Mouse (Mus musculus) spleen, postnatal 4 days (tissue): ENCODE measurements at regions not wholly inside any gene's neighbourhood (a gene's known extent, or its start where the extent isn't known, plus 50 kb on each side); places are given as distances from the start of the nearest gene placed in this dataset.

Experiments used
- DNase-seq, 2 experiments: peaks; one replicate each; pipeline ENCODE4 v3.0.0; 2022; ENCODE audit warnings: low spot score in 2 of 2

DNA sequence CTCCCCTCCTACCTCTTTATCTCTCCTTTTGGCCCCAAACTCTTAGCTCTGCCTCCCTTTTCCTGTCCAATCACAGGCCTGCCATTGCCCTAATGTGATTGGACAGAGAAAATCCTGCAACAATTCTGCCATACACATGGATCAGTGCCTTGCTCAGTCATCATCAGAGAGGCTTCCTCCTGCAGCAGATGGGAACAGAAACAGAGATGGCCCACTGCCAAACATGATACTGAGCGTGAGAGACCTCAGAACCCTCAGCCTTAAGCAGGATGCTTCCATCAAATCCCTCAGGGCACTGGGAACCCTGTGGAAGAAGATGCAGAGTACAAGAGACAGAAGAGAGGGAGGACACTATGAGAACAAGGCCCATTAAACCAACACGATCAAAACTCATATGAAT is 62.8 kb upstream of the Cacna2d3 start:
- no peak for DNase-seq

DNA sequence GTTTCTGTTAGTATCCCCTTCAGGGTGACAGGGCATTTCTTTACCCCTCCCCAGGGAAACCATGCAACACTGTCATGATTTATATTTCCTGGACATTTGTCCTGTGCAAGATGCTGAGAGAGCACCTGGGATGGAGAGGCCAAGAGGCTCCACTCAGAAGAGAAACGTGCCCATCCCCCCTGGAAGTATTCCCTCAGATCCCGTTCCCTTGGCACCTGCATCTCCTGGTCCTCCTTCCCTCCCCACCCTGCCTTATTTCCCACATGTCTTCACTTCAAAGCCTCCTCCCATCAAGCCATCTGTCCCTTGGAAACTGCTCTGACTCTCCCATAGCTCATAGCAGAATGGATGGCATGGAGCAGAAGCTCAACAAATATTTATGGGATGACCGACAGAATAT is 64.8 kb upstream of the Cacna2d3 start:
- no peak for DNase-seq

DNA sequence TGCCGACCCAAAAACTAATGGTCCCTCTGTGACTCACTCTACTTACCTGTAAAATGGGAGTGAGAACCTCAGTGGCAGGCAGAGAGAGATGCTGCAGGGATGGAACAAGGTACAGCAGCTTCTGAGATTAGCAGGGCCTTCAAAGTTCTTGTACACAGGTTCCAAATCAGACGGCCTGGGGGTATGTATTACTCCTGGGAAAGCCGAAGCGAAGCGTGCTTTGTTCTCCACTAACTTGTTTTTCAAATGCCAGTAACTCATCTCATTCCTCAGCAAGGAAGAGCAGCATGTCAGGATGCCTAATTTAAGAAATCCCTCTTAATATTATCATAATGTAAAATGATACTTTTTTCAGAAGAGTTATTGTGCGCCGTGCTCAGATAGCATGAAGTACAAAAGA is 66.1 kb upstream of the Cacna2d3 start:
- DNase-seq: no peak

DNA sequence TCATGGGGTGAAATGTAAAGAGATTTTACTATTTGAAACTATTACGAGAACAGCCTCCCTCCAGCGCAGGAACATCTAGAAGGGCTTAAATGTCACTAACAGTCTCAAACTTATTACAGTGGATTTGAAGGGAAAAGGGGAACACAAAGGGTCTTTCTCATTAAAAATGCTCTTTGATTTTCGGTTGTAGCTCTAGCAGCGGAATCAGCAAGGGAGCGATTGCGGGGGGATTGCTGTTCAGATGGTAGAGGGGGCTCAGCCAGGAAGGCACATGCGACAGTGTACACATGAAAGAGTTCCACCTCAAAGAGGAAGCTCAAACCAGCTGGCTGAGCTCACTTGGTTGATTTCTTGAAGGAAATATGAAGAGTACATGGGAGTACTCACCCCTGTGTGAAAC is 66.7 kb upstream of the Cacna2d3 start:
- DNase-seq: no peak

DNA sequence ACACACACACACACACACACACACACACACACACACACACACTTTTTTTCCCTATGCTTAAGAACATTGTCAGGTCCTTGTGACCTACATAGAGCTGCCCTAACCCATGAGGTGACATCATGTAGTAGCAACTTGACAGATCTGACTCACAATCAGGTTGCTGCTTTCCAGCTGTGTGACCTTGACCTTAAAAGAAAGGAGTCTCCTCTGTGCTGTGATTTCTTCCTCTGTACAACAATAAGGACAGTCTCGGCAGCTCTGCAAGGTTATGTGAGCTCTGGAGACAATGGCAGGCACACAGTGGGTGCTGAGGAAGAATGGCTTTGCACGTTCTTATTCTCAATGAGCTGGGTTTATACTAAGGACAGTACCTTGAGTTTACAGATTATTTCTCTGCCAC is 73.7 kb upstream of the Cacna2d3 start:
- no peak for DNase-seq

DNA sequence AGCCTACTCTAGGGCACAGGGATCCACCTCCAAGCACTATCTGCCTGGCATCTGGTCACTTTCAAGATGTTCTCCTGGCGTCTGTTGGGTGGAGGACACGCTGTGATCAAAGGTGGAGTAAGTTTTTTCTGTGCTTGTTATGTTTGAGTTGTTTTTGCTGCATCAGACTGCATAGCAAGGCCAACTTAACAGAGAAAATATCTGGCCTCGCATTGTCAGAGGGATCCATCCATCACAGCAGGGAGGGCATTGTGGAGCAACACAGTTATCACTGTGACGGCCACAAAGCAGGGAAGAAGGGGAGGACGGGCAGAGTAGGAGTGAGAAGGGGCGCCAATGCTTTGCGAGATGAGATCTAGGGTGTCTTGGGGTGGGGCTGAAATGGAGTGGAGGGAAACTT is 74.7 kb upstream of the Cacna2d3 start:
- no peak for DNase-seq

DNA sequence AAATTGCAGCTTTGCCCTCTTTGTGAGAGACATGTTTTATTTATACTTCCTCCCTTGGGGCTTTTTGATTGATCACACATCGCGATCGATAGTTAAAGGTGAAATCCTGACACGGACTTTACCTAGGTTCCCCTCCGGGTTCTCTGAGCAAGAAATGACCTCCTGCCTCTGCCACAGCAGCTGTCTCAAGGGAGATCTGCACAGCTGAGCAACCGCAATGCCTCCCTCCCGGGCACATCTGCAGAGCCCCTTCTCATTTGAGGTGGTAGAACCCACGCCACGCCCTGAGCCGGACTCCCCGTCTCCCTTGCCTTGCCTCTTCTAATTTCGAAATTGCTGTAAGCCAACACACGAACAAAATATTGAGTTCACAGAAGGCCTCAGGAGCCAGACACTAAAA is 78.2 kb upstream of the Cacna2d3 start:
- no peak for DNase-seq

DNA sequence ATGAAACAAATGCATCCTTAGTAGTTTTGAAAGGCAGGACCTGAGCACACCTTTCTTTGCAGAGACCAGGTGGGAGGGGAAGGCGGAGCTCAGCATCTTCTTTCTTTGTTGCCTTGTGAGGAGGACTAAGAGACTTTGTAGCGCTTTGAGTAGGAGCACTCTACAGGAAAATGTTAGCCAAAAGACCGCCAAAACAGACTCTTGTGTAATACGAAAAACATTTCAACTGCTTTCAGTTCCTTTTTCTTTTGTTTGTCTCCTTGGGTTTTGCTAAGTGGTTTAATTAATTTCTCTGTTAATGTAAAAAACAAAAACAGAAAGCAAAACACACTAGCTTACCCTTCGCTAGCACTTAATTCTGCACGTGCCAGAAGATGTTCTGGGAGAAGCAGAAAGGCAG is 83.6 kb upstream of the Cacna2d3 start:
- no peak for DNase-seq

DNA sequence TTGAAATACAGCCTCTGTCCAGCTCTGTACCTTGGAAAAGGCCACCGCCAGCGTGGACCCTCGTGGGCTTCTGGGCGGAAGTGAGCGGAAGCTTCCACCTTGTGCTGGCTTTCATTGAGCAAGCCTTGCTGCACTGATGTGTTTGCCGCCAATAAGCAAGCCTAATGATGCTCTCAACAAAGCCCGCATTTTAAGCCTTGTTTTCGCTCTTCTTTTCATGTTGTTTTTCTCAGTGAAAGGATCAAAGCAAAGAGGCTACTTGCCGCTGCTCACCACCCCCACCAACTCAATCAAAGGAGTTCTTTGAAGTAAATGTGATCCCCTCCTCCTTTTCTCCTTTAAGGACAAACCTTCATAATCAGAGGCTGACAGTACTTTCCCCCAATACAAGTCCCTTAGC is 86.2 kb upstream of the Cacna2d3 start:
- DNase-seq: no peak

DNA sequence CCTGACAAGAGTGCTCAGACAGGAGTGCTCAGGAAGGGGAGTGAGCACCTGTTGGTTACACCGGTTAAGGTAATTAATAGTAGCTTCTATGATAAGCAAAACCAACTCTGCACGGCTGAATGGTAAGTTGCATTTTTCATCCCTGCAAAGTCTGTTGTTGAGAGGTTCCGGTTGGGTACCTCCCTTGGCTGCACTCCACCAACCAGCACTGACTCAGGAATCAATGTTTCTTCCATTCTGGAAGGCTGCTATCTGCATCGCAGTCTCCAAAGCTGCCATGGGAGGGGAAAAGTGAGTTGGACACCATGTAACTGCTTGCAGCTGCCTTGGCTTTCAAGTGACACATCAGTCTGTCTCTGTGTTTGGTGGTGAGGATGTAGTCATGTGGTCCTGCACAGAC is 93.0 kb upstream of the Cacna2d3 start:
- DNase-seq: no peak

DNA sequence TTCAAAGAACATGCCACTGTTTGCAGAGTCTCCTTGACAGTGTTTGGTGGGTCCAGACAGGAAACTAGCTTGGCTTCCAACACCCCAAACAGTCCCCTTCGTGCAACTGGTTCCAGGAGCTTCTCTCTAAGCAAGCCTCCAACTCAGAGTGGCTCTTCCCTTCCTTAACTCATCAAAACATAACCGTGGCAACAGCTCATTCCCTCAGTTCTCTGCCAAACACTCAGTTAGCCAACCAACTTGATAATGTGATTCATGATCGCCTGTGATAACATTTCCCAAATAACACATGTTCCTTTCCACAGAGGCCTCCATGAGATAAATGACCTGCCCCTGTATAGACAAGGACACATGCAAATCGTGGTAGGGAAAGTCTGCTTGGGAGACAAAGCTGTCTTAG is 95.9 kb upstream of the Cacna2d3 start:
- no peak for DNase-seq

DNA sequence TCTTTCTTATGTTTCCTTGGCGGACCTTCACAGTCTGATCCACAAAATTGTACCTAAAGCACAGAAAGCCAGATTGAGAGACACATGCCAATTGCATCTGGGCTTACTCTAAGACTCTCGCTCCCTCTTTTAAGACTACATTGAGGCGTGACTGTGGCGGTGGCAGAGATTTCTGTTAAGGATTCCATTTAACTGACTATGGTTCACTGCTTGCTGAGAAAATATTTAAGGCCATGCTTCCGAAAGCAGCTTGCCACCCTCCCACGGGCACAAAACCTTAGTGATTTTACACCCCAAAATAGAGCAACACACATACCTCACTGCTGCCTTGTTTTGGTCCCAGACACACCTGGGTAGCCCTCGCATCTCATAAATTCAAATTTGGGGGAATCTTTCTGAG is 96.6 kb upstream of the Cacna2d3 start:
- no peak for DNase-seq

DNA sequence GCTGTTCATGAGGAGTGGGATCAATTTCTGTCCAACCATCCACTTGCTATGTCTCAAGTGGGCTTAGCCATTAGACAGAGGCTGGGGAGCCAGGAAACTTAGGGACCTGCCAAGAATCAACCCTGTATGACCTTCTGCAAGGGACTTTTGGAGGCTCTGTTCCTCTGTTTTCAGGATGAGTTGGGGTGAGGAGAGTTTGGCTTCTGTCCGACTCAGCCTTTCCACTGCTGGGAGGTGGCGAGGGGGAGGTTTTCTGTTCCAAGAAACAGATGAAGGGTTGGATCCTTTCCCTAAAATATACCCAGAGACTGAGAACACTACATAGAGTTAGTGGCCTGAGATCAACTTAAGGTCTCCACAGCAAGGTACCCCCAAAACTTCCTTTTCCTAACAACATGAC is 97.1 kb upstream of the Cacna2d3 start:
- DNase-seq: no peak

DNA sequence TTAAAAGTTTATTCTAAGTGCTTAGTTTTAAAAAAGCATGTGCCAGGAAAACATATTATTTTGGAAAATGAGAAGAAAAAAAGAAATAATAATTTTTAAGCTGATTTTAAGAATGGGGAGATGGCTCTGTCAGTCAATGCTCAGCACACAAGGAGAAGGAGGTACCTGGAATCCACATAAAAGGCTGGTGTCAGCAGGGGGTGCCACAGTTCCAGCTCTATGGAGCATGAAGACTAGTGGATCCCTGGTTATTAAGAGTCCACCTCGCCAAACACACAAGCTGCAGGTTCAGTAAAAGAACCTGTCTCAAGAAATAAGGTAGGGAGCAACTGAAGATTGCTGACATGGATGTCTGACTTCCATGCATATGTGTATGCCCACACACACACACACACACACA is 115.4 kb upstream of the Cacna2d3 start:
- DNase-seq: no peak

DNA sequence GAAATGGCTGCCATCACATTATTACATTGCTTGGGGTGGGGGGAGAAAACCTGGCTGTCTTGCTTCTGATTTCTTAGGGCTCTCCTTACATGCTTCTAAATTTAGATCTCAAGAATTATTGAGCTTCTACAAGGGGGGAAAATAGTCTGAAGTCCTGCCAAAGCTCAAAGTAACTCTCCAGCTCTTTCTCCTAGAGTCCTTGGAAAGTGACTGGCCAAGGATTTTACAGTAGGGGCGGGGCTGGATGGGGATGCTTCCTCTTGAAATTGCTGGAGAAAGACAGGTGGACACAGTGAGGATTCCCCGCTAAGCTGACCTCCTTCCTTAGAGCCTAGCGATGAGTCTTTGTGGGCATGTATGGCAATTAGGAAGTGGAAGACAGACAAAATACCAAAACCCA is 117.9 kb upstream of the Cacna2d3 start:
- no peak for DNase-seq

DNA sequence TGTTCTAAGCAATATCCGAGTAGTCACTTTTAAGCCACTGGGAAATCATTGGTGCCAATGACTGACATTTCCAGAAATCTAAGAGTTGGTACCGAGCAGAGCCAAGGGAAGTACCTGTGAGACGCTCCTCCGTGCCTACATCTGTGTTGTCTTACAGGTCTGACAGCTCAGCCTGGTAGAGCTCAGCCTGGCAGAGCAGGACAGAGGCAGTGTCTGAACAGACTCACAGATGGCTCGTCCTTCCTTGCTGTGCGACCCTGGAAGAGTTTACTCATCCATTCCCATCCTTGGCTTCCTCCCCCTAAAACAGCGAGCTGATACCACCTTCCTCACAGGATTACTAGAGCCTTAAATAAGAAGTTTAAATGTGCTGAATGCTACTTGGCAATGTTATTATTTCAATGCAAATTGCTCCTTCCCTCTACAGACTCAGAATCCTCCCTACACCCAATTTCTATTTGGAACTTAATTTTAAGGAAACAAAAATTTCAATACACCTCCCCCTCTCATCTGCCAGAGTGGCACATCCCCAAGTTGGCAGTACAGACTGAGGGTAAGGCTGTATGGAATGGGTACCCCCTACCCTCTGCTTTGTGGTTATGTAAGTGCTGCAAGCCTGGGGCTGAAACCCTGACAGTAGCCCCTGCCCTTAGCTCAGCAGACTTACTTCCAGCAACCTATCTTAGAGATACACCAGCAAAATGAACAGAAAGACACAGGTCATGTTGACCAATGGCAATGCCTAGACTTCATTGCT is 119.9 kb upstream of the Cacna2d3 start:
- no peak for DNase-seq

DNA sequence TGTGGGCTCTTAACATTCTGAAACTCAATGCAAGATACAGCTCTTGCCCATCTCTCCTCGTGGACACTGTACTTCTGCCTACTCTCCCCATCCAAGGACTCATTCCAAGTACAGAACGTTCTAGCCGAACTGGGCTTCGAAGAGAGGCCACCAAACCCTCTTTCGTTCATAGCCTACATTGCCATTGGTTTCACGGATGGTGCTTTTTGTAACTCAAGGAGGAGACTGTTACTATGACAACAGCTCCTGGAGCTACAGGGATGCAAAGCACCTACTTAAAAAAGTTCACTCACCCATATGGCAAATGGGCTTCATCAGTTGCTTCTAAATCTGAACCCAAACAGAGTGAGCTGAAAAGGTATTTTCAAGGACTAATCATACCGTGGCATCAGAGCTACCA is 120.4 kb upstream of the Selenok start:
- no peak for DNase-seq

DNA sequence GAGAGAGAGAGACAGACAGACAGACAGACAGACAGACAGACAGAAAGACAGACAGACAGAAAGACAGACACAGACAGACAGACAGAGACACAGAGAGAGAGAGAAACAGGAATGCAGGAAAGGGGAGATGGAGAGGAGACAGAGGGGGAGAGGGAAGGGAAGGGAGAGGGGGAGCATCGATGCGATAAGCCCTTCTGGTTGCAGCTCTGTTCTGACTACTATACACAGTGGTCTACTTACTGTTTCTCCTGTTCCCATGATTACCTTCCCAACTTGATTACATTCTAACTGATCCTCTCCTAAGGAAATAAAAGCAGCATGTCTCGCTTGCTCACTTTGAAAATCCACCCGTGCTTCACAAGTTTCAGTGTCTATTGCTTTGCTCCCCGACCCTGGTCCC is 116.8 kb upstream of the Selenok start:
- DNase-seq: no peak

DNA sequence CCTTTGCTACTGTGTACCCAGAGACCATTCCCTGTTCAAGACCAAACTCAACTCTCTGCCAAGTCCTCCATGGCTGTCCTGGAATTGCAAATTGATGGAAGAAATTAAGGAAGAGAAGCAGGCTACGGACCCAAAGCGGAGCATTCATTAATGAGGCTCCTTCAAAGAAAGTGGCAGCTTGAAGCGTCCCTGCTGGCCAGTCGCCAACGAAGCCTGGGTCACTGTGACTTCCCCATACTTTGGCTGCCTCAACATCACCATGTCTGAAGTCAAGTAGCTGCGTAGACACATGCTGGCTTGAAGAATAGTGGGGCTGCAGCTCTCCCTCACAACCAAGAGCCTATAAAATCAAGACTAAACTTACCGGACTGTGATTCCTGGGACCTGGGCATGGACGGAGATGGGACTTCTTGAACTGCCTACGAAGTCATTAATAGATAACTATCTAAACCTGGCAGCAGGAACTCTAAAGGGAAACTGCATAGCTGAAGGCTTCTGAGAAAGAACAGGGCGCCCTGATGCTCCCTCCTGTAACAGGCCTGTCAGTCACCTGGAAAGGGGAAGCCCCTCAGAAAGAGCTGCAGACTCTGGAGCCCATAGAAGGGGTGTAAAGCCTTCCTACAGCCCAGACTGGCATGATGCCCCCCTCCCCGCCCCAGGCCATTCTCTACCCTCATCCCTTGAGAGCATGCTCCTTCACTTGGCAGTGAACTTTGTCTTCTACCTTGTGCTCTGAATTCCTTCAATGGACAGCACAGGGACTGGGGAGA is 116.0 kb upstream of the Selenok start:
- no peak for DNase-seq

DNA sequence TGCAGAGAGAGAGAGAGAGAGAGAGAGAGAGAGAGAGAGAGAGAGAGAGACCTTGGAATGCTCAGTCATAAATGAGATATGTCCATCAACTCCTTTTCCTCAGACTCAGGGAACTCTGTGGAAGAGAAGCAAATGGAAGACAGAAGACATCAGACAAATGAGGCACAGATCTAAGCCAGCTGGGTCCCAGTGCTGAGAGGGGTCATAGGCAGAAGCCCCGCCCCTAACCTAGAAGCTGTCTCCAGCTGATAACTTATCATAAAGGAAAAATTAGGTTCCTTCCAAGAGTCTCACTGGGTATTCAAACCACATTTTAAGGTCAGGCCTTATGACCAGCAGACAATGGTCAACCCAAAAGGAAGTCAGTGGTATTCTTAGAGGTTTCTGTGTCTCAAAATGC is 106.1 kb upstream of the Selenok start:
- no peak for DNase-seq

DNA sequence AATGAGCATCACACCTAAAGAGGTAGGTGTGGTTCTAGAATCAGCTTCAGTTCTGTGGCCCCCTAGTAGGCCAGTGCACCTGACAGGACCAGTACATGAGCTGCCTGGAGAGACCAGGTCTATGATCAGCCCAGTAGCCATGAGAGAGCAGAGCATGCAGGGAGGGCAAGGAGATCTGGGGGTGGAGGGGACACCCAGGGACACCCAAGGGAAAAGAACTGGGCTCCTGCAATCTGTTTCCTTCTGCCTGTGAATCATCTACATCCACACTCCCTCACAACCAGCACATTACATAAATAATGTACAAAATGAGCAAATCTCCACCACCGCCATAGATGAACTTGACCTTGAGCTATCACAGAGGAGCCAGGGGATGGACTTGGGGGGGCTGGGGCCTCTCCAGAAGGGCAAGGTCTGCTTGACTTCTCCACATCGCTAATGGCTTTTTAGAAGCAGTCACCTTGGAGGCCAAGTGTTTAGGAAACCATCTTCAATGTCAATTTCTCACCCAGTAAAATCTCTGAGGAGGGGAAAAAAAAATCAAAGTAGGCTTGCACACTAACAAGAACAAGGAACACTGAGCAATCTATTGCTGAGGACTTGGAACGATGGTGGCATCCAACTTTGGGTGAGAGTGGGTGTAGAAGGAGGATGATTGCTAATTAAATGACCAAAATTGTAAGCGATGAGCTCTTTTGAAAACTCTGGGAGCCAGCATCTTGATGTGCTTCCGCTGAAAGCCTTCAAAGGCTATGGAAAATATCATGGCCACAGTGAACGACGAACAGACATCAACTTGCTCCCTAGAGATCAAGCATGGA is 101.4 kb upstream of the Selenok start:
- DNase-seq: no peak

DNA sequence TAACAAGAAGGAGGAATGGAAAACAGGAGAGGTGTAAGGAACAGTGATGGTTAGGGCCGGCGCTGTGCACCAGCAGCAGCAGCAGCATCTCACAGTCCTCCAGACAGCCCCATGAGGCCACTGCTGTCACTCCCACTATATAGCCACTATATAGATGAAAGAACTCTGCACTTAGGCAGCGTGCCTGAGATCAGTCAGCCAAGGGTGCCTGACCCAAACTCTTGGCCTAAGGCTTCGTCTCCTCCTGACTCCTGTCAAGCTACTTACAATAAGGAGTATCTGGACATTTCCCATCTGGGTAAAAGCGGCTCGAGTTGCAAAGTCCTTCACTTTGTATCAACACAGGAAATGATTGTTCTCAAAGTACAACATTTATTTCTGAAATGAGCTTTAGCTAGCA is 100.8 kb upstream of the Selenok start:
- no peak for DNase-seq

DNA sequence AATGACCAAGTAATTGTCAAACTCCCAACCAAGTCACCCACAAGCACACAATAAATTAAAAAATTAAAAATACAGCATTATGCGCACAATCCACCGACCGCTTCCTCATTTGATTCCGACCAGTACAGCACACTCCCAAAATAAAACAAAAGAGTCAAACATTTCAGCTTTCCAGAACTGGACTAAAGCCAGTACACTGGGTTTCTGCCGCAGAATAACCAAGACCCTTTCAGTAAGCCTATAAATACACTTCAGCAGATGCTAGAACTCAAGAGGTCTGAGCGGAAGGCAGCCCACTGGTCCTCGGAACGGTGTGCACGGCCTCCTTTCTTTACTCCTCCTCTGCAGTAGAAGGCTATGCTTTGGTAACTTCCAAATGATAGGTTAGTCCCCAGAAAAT is 98.2 kb upstream of the Selenok start:
- DNase-seq: no peak
